In the genomic region with DNA sequence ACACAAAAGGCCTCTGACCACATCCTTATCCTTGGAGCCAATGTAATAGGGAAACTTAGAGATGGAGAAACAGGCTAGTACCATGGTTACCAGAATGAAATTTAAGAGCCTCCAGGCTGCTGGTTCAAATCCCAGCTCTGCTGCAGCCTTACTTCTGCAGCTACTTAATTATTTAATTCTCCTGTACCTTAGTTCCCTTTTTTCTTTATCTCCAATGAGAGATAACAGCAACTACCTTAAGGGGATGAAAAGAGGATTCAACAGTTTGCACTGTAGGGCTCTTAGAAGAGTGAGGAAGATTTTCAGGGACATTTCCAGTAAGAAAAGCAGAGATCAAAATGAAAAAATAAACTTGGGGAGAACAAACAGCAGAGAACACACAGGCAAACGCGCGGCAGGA, we compare ENCODE assay signal across 25 mouse cellular contexts.
"Had no signal": no experiment of that assay in that cellular context is flagged by ENCODE, and none has a peak within 500 bp of the region (broad histone marks: within the 10 kb centered on the region; RNA-seq: fewer than 3 reads in every experiment).

No protein-coding gene starts in this region.

- DNase-seq: gastrocnemius, adult 2 months; gastrocnemius, postnatal 10 days; gastrocnemius, postnatal 25 days; heart, adult 2 months; heart, postnatal 14 days; heart, postnatal 36 days; kidney, adult 11 months; kidney, adult 2 months; kidney, adult 9 months; kidney, postnatal 14 days; kidney, postnatal 36 days had no signal

- H3K4me3 ChIP-seq: gastrocnemius, adult 2 months; heart, adult 2 months; heart, embryonic 13.5 days; heart, embryonic 15.5 days; hindbrain, embryonic 10.5 days; hindbrain, embryonic 13.5 days; hindbrain, embryonic 15.5 days; kidney, embryonic 15.5 days; left cerebral cortex, adult 2 months; limb, embryonic 13.5 days; limb, embryonic 15.5 days; liver, embryonic 12.5 days had no signal

- ATAC-seq: hindbrain, postnatal 0 days; intestine, embryonic 16.5 days; liver, embryonic 12.5 days had no signal

- H3K4me1 ChIP-seq: hindbrain, embryonic 10.5 days; hindbrain, embryonic 13.5 days; hindbrain, embryonic 15.5 days; kidney, embryonic 15.5 days; limb, embryonic 13.5 days; limb, embryonic 15.5 days had no signal

- H3K4me2 ChIP-seq: heart, embryonic 11.5 days; heart, embryonic 13.5 days; heart, embryonic 15.5 days; hindbrain, embryonic 13.5 days; hindbrain, embryonic 15.5 days; kidney, embryonic 15.5 days; limb, embryonic 13.5 days; limb, embryonic 15.5 days; liver, embryonic 12.5 days had no signal

- H3K9ac ChIP-seq: heart, embryonic 13.5 days; heart, embryonic 15.5 days; hindbrain, embryonic 13.5 days; hindbrain, embryonic 15.5 days; kidney, embryonic 15.5 days; limb, embryonic 13.5 days; limb, embryonic 15.5 days; liver, embryonic 12.5 days had no signal

- H3K27ac ChIP-seq: gastrocnemius, adult 2 months; heart, adult 2 months; heart, embryonic 13.5 days; heart, embryonic 15.5 days; hindbrain, embryonic 10.5 days; hindbrain, embryonic 13.5 days; hindbrain, embryonic 15.5 days; hindbrain, postnatal 0 days; kidney, embryonic 15.5 days; kidney, postnatal 0 days; left cerebral cortex, adult 2 months; limb, embryonic 13.5 days; limb, embryonic 15.5 days; liver, embryonic 12.5 days had no signal

- H3K27me3 ChIP-seq: heart, embryonic 13.5 days; heart, embryonic 15.5 days; hindbrain, embryonic 13.5 days; hindbrain, embryonic 15.5 days; kidney, embryonic 15.5 days; limb, embryonic 13.5 days; limb, embryonic 15.5 days; liver, embryonic 12.5 days had no signal

- H3K9me3 ChIP-seq: heart, embryonic 13.5 days; heart, embryonic 15.5 days; hindbrain, embryonic 10.5 days; hindbrain, embryonic 13.5 days; hindbrain, embryonic 15.5 days; kidney, embryonic 15.5 days; limb, embryonic 13.5 days; limb, embryonic 15.5 days; liver, embryonic 12.5 days had no signal
